Comparison of ENCODE assay signal across 10 mouse cellular contexts in genomic region chr2:181471246-181471645, GRCm38 (mm10). TPM values are rescaled to one million over a fixed set of nuclear protein-coding genes. Genes with fewer than 3 reads are reported as not detected.
DNase-seq lines count a peak whose midpoint lies in the region; ATAC-seq and TF ChIP-seq lines count a peak whose summit lies in the region.
"Had no signal": no experiment of that assay in that cellular context is flagged by ENCODE, and none has a peak within 500 bp of the region (broad histone marks: within the 10 kb centered on the region; RNA-seq: fewer than 3 reads in every experiment).

No protein-coding gene starts in this region.

- no peak overlapping the region for H3K27ac ChIP-seq in embryonic facial prominence, embryonic 15.5 days (replicated peaks)
- peak overlapping the region; percentile 33; the same call in 1 of the 2 replicates for H3K27ac ChIP-seq in lung, embryonic 14.5 days (ENCODE audit: low read depth)
- H3K27ac ChIP-seq in midbrain, embryonic 13.5 days = no peak overlapping the region
- H3K27ac ChIP-seq in hindbrain, embryonic 10.5 days = no peak overlapping the region; the same call in 1 of the 2 replicates
- H3K27ac ChIP-seq: hindbrain, embryonic 15.5 days had no signal

- peak; percentile 51 for ATAC-seq in embryonic facial prominence, embryonic 15.5 days (ENCODE audit: insufficient number of reproducible peaks, low FRiP score, low TSS enrichment, low read depth)
- no peak for ATAC-seq in lung, embryonic 14.5 days (ENCODE audit: insufficient read depth)
- no peak for ATAC-seq in midbrain, embryonic 13.5 days

- no peak for TF ChIP-seq CTCF in lung, embryonic 14.5 days (IDR thresholded peaks at IDR 0.05; ENCODE audit: low read depth)

- H3K9me3 ChIP-seq in embryonic facial prominence, embryonic 15.5 days (replicated peaks) = no peaks in the 10 kb centered on the region
- H3K9me3 ChIP-seq in lung, embryonic 14.5 days (ENCODE audit: low read depth, low read length) = no peaks in the 10 kb centered on the region
- no peaks in the 10 kb centered on the region for H3K9me3 ChIP-seq in midbrain, embryonic 13.5 days
- no peaks in the 10 kb centered on the region for H3K9me3 ChIP-seq in hindbrain, embryonic 10.5 days
- H3K9me3 ChIP-seq: hindbrain, embryonic 15.5 days had no signal

- H3K4me1 ChIP-seq in embryonic facial prominence, embryonic 15.5 days = no peaks in the 10 kb centered on the region
- H3K4me1 ChIP-seq in lung, embryonic 14.5 days (ENCODE audit: insufficient read depth) = 0 out of 2 replicates have a peak, but pooled peaks cover 10% of the 10 kb centered on the region
- no peaks in the 10 kb centered on the region for H3K4me1 ChIP-seq in midbrain, embryonic 13.5 days (replicated peaks)
- peaks cover 4% of the 10 kb centered on the region; the same call in 1 of the 2 replicates for H3K4me1 ChIP-seq in hindbrain, embryonic 10.5 days (replicated peaks)
- H3K4me1 ChIP-seq: hindbrain, embryonic 15.5 days had no signal

- H3K36me3 ChIP-seq in embryonic facial prominence, embryonic 15.5 days = no peaks in the 10 kb centered on the region
- H3K36me3 ChIP-seq in lung, embryonic 14.5 days (ENCODE audit: insufficient read depth) = no peaks in the 10 kb centered on the region
- H3K36me3 ChIP-seq in midbrain, embryonic 13.5 days = no peaks in the 10 kb centered on the region
- H3K36me3 ChIP-seq in hindbrain, embryonic 10.5 days = no peaks in the 10 kb centered on the region
- H3K36me3 ChIP-seq: hindbrain, embryonic 15.5 days had no signal

- no peak overlapping the region for H3K4me2 ChIP-seq in embryonic facial prominence, embryonic 15.5 days (replicated peaks)
- H3K4me2 ChIP-seq in lung, embryonic 14.5 days = no peak overlapping the region
- H3K4me2 ChIP-seq in midbrain, embryonic 13.5 days (replicated peaks) = no peak overlapping the region
- H3K4me2 ChIP-seq: hindbrain, embryonic 15.5 days had no signal

- intact Hi-C loops in heart, postnatal 36 days (cut with DNase I) = no loop called here
- intact Hi-C loops in left cerebral cortex, postnatal 4 days (cut with DNase I) = no loop called here

- H3K9ac ChIP-seq in embryonic facial prominence, embryonic 15.5 days = no peak overlapping the region
- no peak overlapping the region for H3K9ac ChIP-seq in lung, embryonic 14.5 days
- no peak overlapping the region for H3K9ac ChIP-seq in midbrain, embryonic 13.5 days (replicated peaks)
- H3K9ac ChIP-seq: hindbrain, embryonic 15.5 days had no signal

- DNase-seq in adrenal gland, postnatal 14 days = peak; percentile 72
- peak; percentile 64 to 72 for DNase-seq in heart, postnatal 36 days
- peak; percentile 39 for DNase-seq in lung, embryonic 14.5 days
- DNase-seq in left cerebral cortex, postnatal 4 days = no peak
- DNase-seq in hindbrain, embryonic 10.5 days (ENCODE audit: low spot score) = no peak
- DNase-seq in left cerebral cortex, adult 18-20 months (ENCODE audit: low spot score in 2 of 2) = no peak

- WGBS in embryonic facial prominence, embryonic 15.5 days = 51% methylated on average over 5 of the region's 5 CpGs
- 34% methylated on average over 5 of the region's 5 CpGs for WGBS in lung, embryonic 14.5 days
- 75% methylated on average over 5 of the region's 5 CpGs for WGBS in midbrain, embryonic 13.5 days
- 64% methylated on average over 5 of the region's 5 CpGs for WGBS in hindbrain, embryonic 10.5 days

- no peak overlapping the region for H3K4me3 ChIP-seq in embryonic facial prominence, embryonic 15.5 days (replicated peaks)
- H3K4me3 ChIP-seq in lung, embryonic 14.5 days (ENCODE audit: low read depth, low read length) = no peak overlapping the region
- H3K4me3 ChIP-seq in midbrain, embryonic 13.5 days (replicated peaks) = no peak overlapping the region
- H3K4me3 ChIP-seq in hindbrain, embryonic 10.5 days = no peak overlapping the region
- H3K4me3 ChIP-seq: hindbrain, embryonic 15.5 days had no signal

- no peaks in the 10 kb centered on the region for H3K27me3 ChIP-seq in embryonic facial prominence, embryonic 15.5 days
- no peaks in the 10 kb centered on the region for H3K27me3 ChIP-seq in lung, embryonic 14.5 days (ENCODE audit: insufficient read depth, low read length)
- H3K27me3 ChIP-seq in midbrain, embryonic 13.5 days = no peaks in the 10 kb centered on the region
- H3K27me3 ChIP-seq in hindbrain, embryonic 10.5 days (ENCODE audit: insufficient read depth, poor library complexity, severe bottlenecking) = no peaks in the 10 kb centered on the region
- H3K27me3 ChIP-seq: hindbrain, embryonic 15.5 days had no signal

RNA-seq across cellular contexts. Expression of gene Zbtb46, which starts 12.0 kb away (rescaled TPM):
- total RNA-seq in adrenal gland, postnatal 14 days (2021) = 17.8 and 20.0 TPM in 2 replicates
- polyA plus RNA-seq in embryonic facial prominence, embryonic 15.5 days (2015; fragmentation: Nextera tagmentation; extraction: Ambion mirVana) = 4.0 and 4.6 TPM in 2 replicates
- 10 to 100 TPM; 12.4 to 12.9 TPM for total RNA-seq in heart, postnatal 36 days (2021)
- 14.6 and 15.6 TPM in 2 replicates for polyA plus RNA-seq in lung, embryonic 14.5 days (2014; fragmentation: Nextera tagmentation; extraction: Ambion mirVana)
- 24.1 and 24.3 TPM in 2 replicates for polyA plus RNA-seq in midbrain, embryonic 13.5 days (2015; fragmentation: Nextera tagmentation; extraction: Ambion mirVana)
- total RNA-seq in left cerebral cortex, postnatal 4 days (2021) = 10 to 100 TPM; 16.6 to 16.8 TPM
- 18.6 and 22.2 TPM in 2 replicates for polyA plus RNA-seq in hindbrain, embryonic 10.5 days (2016; fragmentation: Nextera tagmentation; extraction: Ambion mirVana)
- 10 to 100 TPM; 13.8 to 15.3 TPM for total RNA-seq in left cerebral cortex, adult 18-20 months (2021)

RNA-seq across cellular contexts. Expression of gene Abhd16b, which starts 21.8 kb away (rescaled TPM):
- total RNA-seq in adrenal gland, postnatal 14 days (2021) = not detected in 2 replicates
- polyA plus RNA-seq in embryonic facial prominence, embryonic 15.5 days (2015; fragmentation: Nextera tagmentation; extraction: Ambion mirVana) = 0.18 and 0.24 TPM in 2 replicates
- total RNA-seq in heart, postnatal 36 days (2021) = not detected
- polyA plus RNA-seq in lung, embryonic 14.5 days (2014; fragmentation: Nextera tagmentation; extraction: Ambion mirVana) = 0.13 and 0.24 TPM in 2 replicates
- not detected in 2 replicates for polyA plus RNA-seq in midbrain, embryonic 13.5 days (2015; fragmentation: Nextera tagmentation; extraction: Ambion mirVana)
- not detected for total RNA-seq in left cerebral cortex, postnatal 4 days (2021)
- polyA plus RNA-seq in hindbrain, embryonic 10.5 days (2016; fragmentation: Nextera tagmentation; extraction: Ambion mirVana) = 0.08 TPM in 1 of 2 replicates, not detected in the other
- total RNA-seq in left cerebral cortex, adult 18-20 months (2021) = not detected
- polyA plus RNA-seq: neural tube, embryonic 11.5 days had no signal

RNA-seq across cellular contexts. Expression of gene Tpd52l2, which starts 25.7 kb away (rescaled TPM):
- total RNA-seq in adrenal gland, postnatal 14 days (2021) = 109 and 114 TPM in 2 replicates
- 166 and 173 TPM in 2 replicates for polyA plus RNA-seq in embryonic facial prominence, embryonic 15.5 days (2015; fragmentation: Nextera tagmentation; extraction: Ambion mirVana)
- total RNA-seq in heart, postnatal 36 days (2021) = 10 to 100 TPM; 62.9 to 67.7 TPM
- polyA plus RNA-seq in lung, embryonic 14.5 days (2014; fragmentation: Nextera tagmentation; extraction: Ambion mirVana) = 160 and 165 TPM in 2 replicates
- 116 and 121 TPM in 2 replicates for polyA plus RNA-seq in midbrain, embryonic 13.5 days (2015; fragmentation: Nextera tagmentation; extraction: Ambion mirVana)
- total RNA-seq in left cerebral cortex, postnatal 4 days (2021) = 10 to 100 TPM; 69.7 to 73.5 TPM
- polyA plus RNA-seq in hindbrain, embryonic 10.5 days (2016; fragmentation: Nextera tagmentation; extraction: Ambion mirVana) = 161 and 169 TPM in 2 replicates
- 10 to 100 TPM; 77.5 to 82.8 TPM for total RNA-seq in left cerebral cortex, adult 18-20 months (2021)

RNA-seq across cellular contexts. Expression of gene Dnajc5, which starts 49.0 kb away (rescaled TPM):
- 77.3 and 89.9 TPM in 2 replicates for total RNA-seq in adrenal gland, postnatal 14 days (2021)
- 87.7 and 92.0 TPM in 2 replicates for polyA plus RNA-seq in embryonic facial prominence, embryonic 15.5 days (2015; fragmentation: Nextera tagmentation; extraction: Ambion mirVana)
- total RNA-seq in heart, postnatal 36 days (2021) = 10 to 100 TPM; 58.4 to 68.6 TPM
- 79.4 and 81.3 TPM in 2 replicates for polyA plus RNA-seq in lung, embryonic 14.5 days (2014; fragmentation: Nextera tagmentation; extraction: Ambion mirVana)
- polyA plus RNA-seq in midbrain, embryonic 13.5 days (2015; fragmentation: Nextera tagmentation; extraction: Ambion mirVana) = 198 and 209 TPM in 2 replicates
- 100 to 1,000 TPM; 288 to 305 TPM for total RNA-seq in left cerebral cortex, postnatal 4 days (2021)
- 101 and 108 TPM in 2 replicates for polyA plus RNA-seq in hindbrain, embryonic 10.5 days (2016; fragmentation: Nextera tagmentation; extraction: Ambion mirVana)
- 100 to 1,000 TPM; 299 to 304 TPM for total RNA-seq in left cerebral cortex, adult 18-20 months (2021)

Comparison
In these comparisons a context has a peak if more than half of its experiments do, and no peak if none do; other contexts are left out.
1. DNase-seq: peak in adrenal gland, postnatal 14 days (single experiment), heart, postnatal 36 days (2 of 2) and lung, embryonic 14.5 days (single experiment); none in left cerebral cortex, postnatal 4 days (single experiment), hindbrain, embryonic 10.5 days (single experiment) and left cerebral cortex, adult 18-20 months (0 of 2).